Mouse (Mus musculus): Measurements from ENCODE around the gene Tjp3.

- TF ChIP-seq ZNF384 (IDR thresholded peaks at IDR 0.05; ENCODE audit: low read depth, low read length) = no peak
- TF ChIP-seq HCFC1 (IDR thresholded peaks at IDR 0.05; ENCODE audit: borderline replicate concordance, insufficient read depth, low read length) = peak; percentile 96
- no peak; the same call in 1 of the 2 replicates for TF ChIP-seq MAFK (IDR thresholded peaks at IDR 0.05; ENCODE audit: insufficient read depth, low read depth, low read length)
- no peak for TF ChIP-seq CHD2 (IDR thresholded peaks at IDR 0.05; ENCODE audit: low read depth, low read length)
Measured at GRCm38 (mm10) chr10:81268056-81268455, 23.3 kb downstream of the Tjp3 start.
